Mouse (Mus musculus): ENCODE data around the gene Tex2.
"Not testable (repeated sequence)": the region's sequence is repeated elsewhere in the genome, so short reads cannot be mapped to it uniquely, and the experiment has no call there.

Gene Tex2

GRCm38 (mm10) chr11:106579146-106579545 is 34.1 kb downstream of the Tex2 start:
- no peak for DNase-seq (ENCODE audit: low spot score in 2 of 2)

- not testable (repeated sequence) for DNase-seq (ENCODE audit: low spot score in 2 of 2)
These were observed 35.4 kb downstream of the Tex2 start for GRCm38 (mm10) chr11:106577624-106578355.

- DNase-seq (ENCODE audit: low spot score in 2 of 2) = no peak
These were observed 38.8 kb downstream of the Tex2 start for GRCm38 (mm10) chr11:106574456-106574855.

- no peak for DNase-seq (ENCODE audit: low spot score in 2 of 2)
These were observed 39.6 kb downstream of the Tex2 start for GRCm38 (mm10) chr11:106573476-106574240.

GRCm38 (mm10) chr11:106572958-106573357 is 40.3 kb downstream of the Tex2 start:
- DNase-seq (ENCODE audit: low spot score in 2 of 2) = no peak

GRCm38 (mm10) chr11:106572020-106572782 is 41.0 kb downstream of the Tex2 start:
- peak in 1 of 2 experiments; percentile 34 for DNase-seq (ENCODE audit: low spot score in 2 of 2)

- DNase-seq (ENCODE audit: low spot score in 2 of 2) = no peak
These were observed 41.9 kb downstream of the Tex2 start for GRCm38 (mm10) chr11:106571026-106571983.

GRCm38 (mm10) chr11:106568329-106568960 is 44.8 kb downstream of the Tex2 start:
- DNase-seq (ENCODE audit: low spot score in 2 of 2) = no peak

- no peak for DNase-seq (ENCODE audit: low spot score in 2 of 2)
These were observed 47.0 kb downstream of the Tex2 start for GRCm38 (mm10) chr11:106566040-106566785.

- peak; percentile 72 to 82 for DNase-seq (ENCODE audit: low spot score in 2 of 2)
These were observed 49.0 kb downstream of the Tex2 start for GRCm38 (mm10) chr11:106564261-106564660.

- no peak for DNase-seq (ENCODE audit: low spot score in 2 of 2)
These were observed 50.5 kb downstream of the Tex2 start for GRCm38 (mm10) chr11:106562707-106563106.

GRCm38 (mm10) chr11:106559773-106560172 is 53.5 kb downstream of the Tex2 start:
- peak; percentile 43 to 46 for DNase-seq (ENCODE audit: low spot score in 2 of 2)

GRCm38 (mm10) chr11:106558008-106558407 is 55.2 kb downstream of the Tex2 start:
- DNase-seq (ENCODE audit: low spot score in 2 of 2) = no peak

- no peak for DNase-seq (ENCODE audit: low spot score in 2 of 2)
These were observed 55.8 kb downstream of the Tex2 start for GRCm38 (mm10) chr11:106557398-106557797.

GRCm38 (mm10) chr11:106556689-106557088 is 56.5 kb downstream of the Tex2 start:
- DNase-seq (ENCODE audit: low spot score in 2 of 2) = no peak

GRCm38 (mm10) chr11:106555805-106556615 is 57.2 kb downstream of the Tex2 start:
- no peak for DNase-seq (ENCODE audit: low spot score in 2 of 2)

- no peak for DNase-seq (ENCODE audit: low spot score in 2 of 2)
These were observed 62.8 kb downstream of the Tex2 start for GRCm38 (mm10) chr11:106550398-106550797.

- DNase-seq (ENCODE audit: low spot score in 2 of 2) = no peak
These were observed 67.1 kb downstream of the Tex2 start for GRCm38 (mm10) chr11:106546081-106546480.

- DNase-seq (ENCODE audit: low spot score in 2 of 2) = no peak
These were observed 68.3 kb downstream of the Tex2 start for GRCm38 (mm10) chr11:106544916-106545315.

Data from right cerebral cortex, adult 2 months (tissue).